Mouse (Mus musculus): Measurements from ENCODE around the gene Psmc3. TPM values are rescaled to one million over a fixed set of nuclear protein-coding genes. Genes with fewer than 3 reads are reported as not detected.

Gene Psmc3
- total RNA-seq, 2 experiments from 2014 or later = 207 to 228 TPM

GRCm38 (mm10) chr2:91113852-91114251 lies 60.0 kb downstream of the Psmc3 start:
- DNase-seq = no peak

- DNase-seq = peak; percentile 90
Observed at GRCm38 (mm10) chr2:91114781-91115577, 61.2 kb downstream of the Psmc3 start.

GRCm38 (mm10) chr2:91115578-91115970 lies 61.8 kb downstream of the Psmc3 start:
- no peak for DNase-seq

Other genes starting within 250 kb of the Psmc3 start
- gene Mtch2, start 206.9 kb upstream of the Psmc3 start, total RNA-seq (2021) = 100 to 1,000 TPM; 120 to 137 TPM
- gene C1qtnf4, start 168.1 kb upstream of the Psmc3 start, total RNA-seq (2021) = 100 to 1,000 TPM; 195 to 200 TPM
- 10 to 100 TPM; 34.0 to 44.0 TPM for gene Kbtbd4, start 149.3 kb upstream of the Psmc3 start, total RNA-seq (2021)
- 100 to 1,000 TPM; 228 to 253 TPM for gene Ndufs3, start 149.2 kb upstream of the Psmc3 start, total RNA-seq (2021)
- 100 to 1,000 TPM; 148 to 152 TPM for gene Celf1, start 113.6 kb upstream of the Psmc3 start, total RNA-seq (2021)
- gene Rapsn, start 18.4 kb upstream of the Psmc3 start, total RNA-seq (2021) = under 1 TPM; 0.22 to 0.61 TPM
- gene Slc39a13, start 16.4 kb downstream of the Psmc3 start, total RNA-seq (2021) = 10 to 100 TPM; 27.2 to 32.2 TPM
- gene Spi1, start 28.4 kb downstream of the Psmc3 start, total RNA-seq (2021) = 1 to 10 TPM; 3.9 to 4.1 TPM
- gene Mybpc3, start 64.1 kb downstream of the Psmc3 start, total RNA-seq (2021) = under 1 TPM; 0.10 to 0.25 TPM
- gene Madd, start 129.8 kb downstream of the Psmc3 start, total RNA-seq (2021) = 100 to 1,000 TPM; 246 to 247 TPM
- 1 to 10 TPM; 5.1 to 7.7 TPM for gene Nr1h3, start 148.8 kb downstream of the Psmc3 start, total RNA-seq (2021)
- 10 to 100 TPM; 52.7 to 56.4 TPM for gene Acp2, start 148.9 kb downstream of the Psmc3 start, total RNA-seq (2021)
- 1 to 10 TPM; 9.3 to 9.8 TPM for gene Ddb2, start 183.0 kb downstream of the Psmc3 start, total RNA-seq (2021)
- gene Pacsin3, start 201.9 kb downstream of the Psmc3 start, total RNA-seq (2021) = 10 to 100 TPM; 23.8 to 30.1 TPM
- 10 to 100 TPM; 68.9 to 73.8 TPM for gene Arfgap2, start 211.0 kb downstream of the Psmc3 start, total RNA-seq (2021)